1 mouse cellular context compared by ENCODE assay signal in the genomic region with DNA sequence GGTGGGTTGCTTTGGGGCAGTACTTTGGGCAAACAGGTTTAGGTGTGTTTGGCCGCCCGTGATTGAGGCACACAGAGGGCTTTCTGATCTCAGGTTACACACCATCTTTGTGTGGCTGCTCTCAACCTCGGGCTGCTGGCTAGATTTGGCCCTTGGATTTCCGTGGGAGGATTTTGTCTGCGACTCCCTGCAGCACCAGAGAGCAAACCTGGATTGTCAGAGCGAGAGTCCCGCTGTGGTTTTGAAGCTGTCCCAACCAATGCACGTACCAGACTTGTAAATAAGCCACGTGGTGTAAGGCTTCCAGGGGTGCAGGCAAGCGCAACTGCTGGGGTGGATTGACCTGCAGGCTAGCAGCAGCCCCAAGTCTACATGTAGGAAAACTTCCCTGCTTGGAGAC.
TF ChIP-seq lines count a peak whose summit lies in the region.

No protein-coding gene starts in this region.

TF ChIP-seq in CH12.LX, 34 proteins besides CTCF, POLR2A, EP300 and RAD21:
- TF ChIP-seq TCF12 (IDR thresholded peaks at IDR 0.05; ENCODE audit: low read depth, low read length) (no peak), IRF4 (IDR thresholded peaks at IDR 0.05; ENCODE audit: low read depth, low read length) (no peak), TBP (conservative IDR thresholded peaks at IDR 0.05; ENCODE audit: low read depth, low read length) (no peak), MXI1 (IDR thresholded peaks at IDR 0.05; ENCODE audit: low read depth, low read length) (no peak; the same call in 1 of the 2 replicates), CHD1 (IDR thresholded peaks at IDR 0.05; ENCODE audit: low read depth, low read length) (no peak), JUN (IDR thresholded peaks at IDR 0.05; ENCODE audit: insufficient read depth, low read depth, low read length) (no peak), E2F4 (IDR thresholded peaks at IDR 0.05; ENCODE audit: insufficient replicate concordance, low read depth, low read length) (no peak), GABPA (IDR thresholded peaks at IDR 0.05; ENCODE audit: insufficient replicate concordance, low read depth, low read length) (no peak), NELFE (IDR thresholded peaks at IDR 0.05; ENCODE audit: low read depth, low read length) (no peak), SIN3A (IDR thresholded peaks at IDR 0.05; ENCODE audit: low read length) (no peak), MAX (IDR thresholded peaks at IDR 0.05; ENCODE audit: low read length) (peak; percentile 83), KAT2A (IDR thresholded peaks at IDR 0.05; ENCODE audit: insufficient replicate concordance, low read length) (no peak), ETS1 (conservative IDR thresholded peaks at IDR 0.05; ENCODE audit: low read depth, low read length) (no peak), HCFC1 (IDR thresholded peaks at IDR 0.05; ENCODE audit: low read depth, low read length) (no peak), UBTF (IDR thresholded peaks at IDR 0.05; ENCODE audit: low read depth, low read length) (no peak), JUND (conservative IDR thresholded peaks at IDR 0.05; ENCODE audit: low read depth, low read length) (no peak), MAZ (IDR thresholded peaks at IDR 0.05; ENCODE audit: low read depth, low read length) (no peak), ZC3H11A (IDR thresholded peaks at IDR 0.05; ENCODE audit: low read depth, low read length) (no peak), MEF2A (IDR thresholded peaks at IDR 0.05; ENCODE audit: borderline replicate concordance, low read depth, low read length) (no peak), ELF1 (IDR thresholded peaks at IDR 0.05; ENCODE audit: low read depth, low read length) (no peak), ZMIZ1 (IDR thresholded peaks at IDR 0.05; ENCODE audit: low read depth, low read length) (no peak), ZNF384 (IDR thresholded peaks at IDR 0.05; ENCODE audit: low read depth, low read length) (no peak), POLR2AphosphoS2 (IDR thresholded peaks at IDR 0.05; ENCODE audit: low read depth, low read length) (no peak), PAX5 (IDR thresholded peaks at IDR 0.05; ENCODE audit: low read length) (no peak), ZKSCAN1 (IDR thresholded peaks at IDR 0.05; ENCODE audit: borderline replicate concordance, low read depth, low read length) (no peak), CHD2 (IDR thresholded peaks at IDR 0.05; ENCODE audit: low read length) (no peak), MAFK (IDR thresholded peaks at IDR 0.05; ENCODE audit: insufficient replicate concordance, low read length) (no peak), BHLHE40 (IDR thresholded peaks at IDR 0.05; ENCODE audit: low read depth, low read length) (peak; percentile 43; the same call in 1 of the 2 replicates), NRF1 (IDR thresholded peaks at IDR 0.05; ENCODE audit: low read depth, low read length) (no peak), MYC (IDR thresholded peaks at IDR 0.05; ENCODE audit: low read depth, low read length) (peak; percentile 69; the same call in 1 of the 2 replicates), SMC3 (IDR thresholded peaks at IDR 0.05; ENCODE audit: low read depth, low read length) (no peak), USF2 (conservative IDR thresholded peaks at IDR 0.05; ENCODE audit: low read depth, low read length) (peak; percentile 50), USF1 (IDR thresholded peaks at IDR 0.05; ENCODE audit: low read depth, low read length) (peak; percentile 61), RCOR1 (conservative IDR thresholded peaks at IDR 0.05; ENCODE audit: low read depth, low read length) (no peak)
TF ChIP-seq in CH12.LX: peak in this region for 5.
